Mouse (Mus musculus) lung, postnatal 0 days (tissue): ENCODE measurements at regions not wholly inside any gene's neighbourhood (a gene's known extent, or its start where the extent isn't known, plus 50 kb on each side); places are given as distances from the start of the nearest gene placed in this dataset. TPM values are rescaled to one million over a fixed set of nuclear protein-coding genes. Genes with fewer than 3 reads are reported as not detected.

Experiments used
- ATAC-seq: fragments of 200-750 bp; cut with Nextera tagmentation; 2 replicates; pipeline ENCODE4 v1.8.0; 2017; ENCODE audit warnings: moderate library complexity
- DNase-seq: peaks from one replicate; pipeline ENCODE4 v3.0.0-alpha.2; 2016; ENCODE audit warnings: low spot score
- H3K27ac ChIP-seq: fragments of 300-500 bp; sonication (generic); 2 replicates; pipeline ENCODE4 v1.5.1; 2014; ENCODE audit warnings: antibody characterized with exemption, mild to moderate bottlenecking, low read length, mixed read lengths
- H3K27me3 ChIP-seq: fragments of 300-500 bp; sonication (generic); replicated peaks from 2 replicates; pipeline ENCODE4 v1.6.1; 2014; ENCODE audit warnings: low read length, mixed read lengths; ENCODE audit not compliant: insufficient read depth
- H3K36me3 ChIP-seq: fragments of 300-500 bp; sonication (generic); 2 replicates; pipeline ENCODE4 v1.6.1; 2014; ENCODE audit warnings: low read length, mixed read lengths; ENCODE audit not compliant: insufficient read depth
- H3K4me1 ChIP-seq: fragments of 300-500 bp; sonication (generic); 2 replicates; pipeline ENCODE4 v1.6.1; 2014; ENCODE audit warnings: antibody characterized with exemption, low read depth, low read length, mixed read lengths; ENCODE audit not compliant: insufficient read depth
- H3K4me2 ChIP-seq: fragments of 300-500 bp; sonication (generic); replicated peaks from 2 replicates; pipeline ENCODE4 v1.6.1; 2014; ENCODE audit warnings: low read depth, mild to moderate bottlenecking, low read length, moderate library complexity, mixed read lengths
- H3K4me3 ChIP-seq: fragments of 300-500 bp; sonication (generic); 2 replicates; pipeline ENCODE4 v1.5.1; 2014; ENCODE audit warnings: low read depth, low read length
- H3K9ac ChIP-seq: fragments of 300-500 bp; sonication (generic); replicated peaks from 2 replicates; pipeline ENCODE4 v1.6.1; 2014; ENCODE audit warnings: low read depth, mild to moderate bottlenecking
- H3K9me3 ChIP-seq: fragments of 300-500 bp; sonication (generic); 2 replicates; pipeline ENCODE4 v1.6.1; 2016; ENCODE audit warnings: low read length, mixed read lengths
- CTCF ChIP-seq: IDR thresholded peaks from 2 replicates; pipeline ENCODE4 v1.5.1; 2016; ENCODE audit warnings: antibody characterized with exemption, mild to moderate bottlenecking
- EP300 ChIP-seq: IDR thresholded peaks from 2 replicates; pipeline ENCODE4 v1.6.1; 2016; ENCODE audit warnings: antibody characterized with exemption, mild to moderate bottlenecking, control low read depth
- WGBS: fragments of 180-500 bp; shearing (Covaris S2); extraction: QIAGEN DNeasy Blood & Tissue Kit; methylation state at CpG from one replicate; pipeline ENCODE4 v1.1.7; 2014; 5-methylcytosine and 5-hydroxymethylcytosine counted together
- microRNA-seq: library from miRNA; unstranded; fragments of <30 nt; microRNA quantifications from one replicate; pipeline ENCODE4, GENCODE M21; 2016

DNA sequence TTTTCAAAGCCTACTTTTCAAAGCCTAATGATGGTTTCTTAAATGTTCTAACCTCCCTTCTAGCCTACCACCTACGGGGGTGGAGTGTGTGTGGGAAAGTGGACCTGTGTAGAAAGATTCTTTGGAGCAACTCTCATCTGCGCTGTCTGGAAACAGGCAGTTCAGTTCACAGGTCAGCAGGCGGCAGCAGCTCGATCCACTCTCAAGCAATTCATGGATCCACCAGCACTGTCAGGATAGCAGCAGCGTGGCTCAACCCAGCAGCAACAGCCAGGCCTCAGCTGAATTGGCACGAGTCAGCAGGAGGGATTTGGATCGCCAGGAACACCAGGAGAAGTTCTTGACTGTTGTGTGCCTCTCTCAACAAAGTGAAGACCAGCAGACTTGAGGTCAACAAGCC, 53.1 kb upstream of the Lemd2 start:
- no peaks in the 10 kb centered on the region for H3K4me1 ChIP-seq
- H3K27ac ChIP-seq: no peak overlapping the region
- no peaks in the 10 kb centered on the region for H3K27me3 ChIP-seq
- H3K36me3 ChIP-seq: no peaks in the 10 kb centered on the region
- H3K4me2 ChIP-seq: no peak overlapping the region
- ATAC-seq: no peak
- WGBS: 35% methylated on average over 7 of the region's 7 CpGs
- TF ChIP-seq EP300 (no peak), CTCF (peak; percentile 60)
- no peak overlapping the region for H3K9ac ChIP-seq
- no peaks in the 10 kb centered on the region for H3K9me3 ChIP-seq
- H3K4me3 ChIP-seq: no peak overlapping the region
- DNase-seq: peak; percentile 27

DNA sequence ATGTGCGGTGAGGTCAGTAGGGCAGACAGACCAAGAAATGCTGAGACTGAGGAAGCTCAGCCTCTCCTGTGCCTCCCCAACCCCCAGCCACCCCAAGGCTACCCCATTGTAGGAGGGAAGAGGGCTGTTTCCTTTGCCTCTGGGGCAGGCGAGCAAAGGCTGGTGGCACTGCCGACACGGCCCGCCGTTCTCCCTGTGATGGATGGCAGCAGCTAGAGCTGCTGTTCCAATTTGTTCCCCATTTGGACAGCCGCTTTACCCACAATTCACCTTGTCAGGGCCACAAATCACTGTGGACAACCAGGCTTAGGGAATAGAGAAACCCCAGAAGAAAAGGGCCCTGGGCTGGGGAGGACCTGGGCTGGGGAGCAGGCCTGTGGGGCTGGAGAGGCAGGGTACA, 51.5 kb upstream of the Lemd2 start:
- 52% methylated on average over 7 of the region's 7 CpGs for WGBS
- Histone ChIP-seq H3K4me3 (no peak overlapping the region), H3K27ac (no peak overlapping the region), H3K9ac (no peak overlapping the region), H3K27me3 (no peaks in the 10 kb centered on the region), H3K9me3 (no peaks in the 10 kb centered on the region), H3K36me3 (no peaks in the 10 kb centered on the region), H3K4me2 (no peak overlapping the region), H3K4me1 (no peaks in the 10 kb centered on the region)
- no peak for ATAC-seq
- DNase-seq: no peak
- no peak for TF ChIP-seq CTCF
- no peak for TF ChIP-seq EP300

Small RNA genes in the stretch of these regions (microRNA-seq; reads per million reads assigned to microRNA genes)
- gene Mir7214: not detected
- gene Mir7216: not detected
- gene Mir7217: not detected
- gene Mir7218: not detected
